Mouse (Mus musculus) hindbrain, postnatal 0 days (tissue): ENCODE data around the gene Ndufs2. TPM values are rescaled to one million over a fixed set of nuclear protein-coding genes. Genes with fewer than 3 reads are reported as not detected.

Source experiments
- ATAC-seq: fragments of 200-750 bp; cut with Nextera tagmentation; 2 replicates; pipeline ENCODE4 v1.8.0; 2017; ENCODE audit warnings: mild to moderate bottlenecking, moderate TSS enrichment, moderate library complexity
- DNase-seq: peaks from one replicate; pipeline ENCODE4 v3.0.0-alpha.2; 2015; ENCODE audit warnings: low spot score
- H3K27ac ChIP-seq: fragments of 300-500 bp; sonication (generic); 2 replicates; pipeline ENCODE4 v1.5.1; 2014; ENCODE audit warnings: mild to moderate bottlenecking
- H3K27me3 ChIP-seq: fragments of 300-500 bp; sonication (generic); 2 replicates; pipeline ENCODE4 v1.6.1; 2014; ENCODE audit warnings: low read length, mixed read lengths; ENCODE audit not compliant: insufficient read depth
- H3K36me3 ChIP-seq: fragments of 300-500 bp; sonication (generic); 2 replicates; pipeline ENCODE4 v1.6.1; 2014; ENCODE audit warnings: low read length, mixed read lengths; ENCODE audit not compliant: insufficient read depth
- H3K4me1 ChIP-seq: fragments of 300-500 bp; sonication (generic); 2 replicates; pipeline ENCODE4 v1.6.1; 2014; ENCODE audit warnings: antibody characterized with exemption, low read length, mixed read lengths; ENCODE audit not compliant: insufficient read depth
- H3K4me2 ChIP-seq: fragments of 300-500 bp; sonication (generic); 2 replicates; pipeline ENCODE4 v1.6.1; 2014; ENCODE audit warnings: low read depth, mild to moderate bottlenecking, low read length, moderate library complexity, mixed read lengths
- H3K4me3 ChIP-seq: fragments of 300-500 bp; sonication (generic); 2 replicates; pipeline ENCODE4 v1.5.1; 2014; ENCODE audit warnings: low read length
- H3K9ac ChIP-seq: fragments of 300-500 bp; sonication (generic); replicated peaks from 2 replicates; pipeline ENCODE4 v1.6.1; 2014; ENCODE audit warnings: mild to moderate bottlenecking, low read length, moderate library complexity, mixed read lengths
- H3K9me3 ChIP-seq: fragments of 300-500 bp; sonication (generic); 2 replicates; pipeline ENCODE4 v1.6.1; 2016; ENCODE audit warnings: low read length, mixed read lengths
- CTCF ChIP-seq: IDR thresholded peaks from 2 replicates; pipeline ENCODE4 v1.5.1; 2016; ENCODE audit warnings: antibody characterized with exemption, control low read depth, low read depth
- WGBS: fragments of 180-500 bp; shearing (Covaris S2); extraction: QIAGEN DNeasy Blood & Tissue Kit; methylation state at CpG from one replicate; pipeline ENCODE4 v1.1.7; 2014; 5-methylcytosine and 5-hydroxymethylcytosine counted together
- polyA plus RNA-seq: library from polyadenylated mRNA; unstranded; fragments of >200 nt; fragmentation: Nextera tagmentation; extraction: Ambion mirVana; gene quantifications from 2 replicates; pipeline ENCODE4 v1.2.1, GENCODE M21; 2015
- total RNA-seq: library from RNA; depleted of rRNA; stranded (reverse); fragments of >200 nt; gene quantifications from 2 replicates; pipeline ENCODE4 v1.2.3, GENCODE M21; 2014; rRNA removed

The Ndufs2 gene
- total and polyA plus RNA-seq, 2 experiments from 2014 or later, result 234 to 286 TPM

- H3K4me1 ChIP-seq, result peaks cover 6% of the 10 kb centered on the region
- no peak overlapping the region for H3K4me3 ChIP-seq
- 0 out of 2 replicates have a peak overlapping the region, but pooled peaks have one; percentile 21 for H3K4me2 ChIP-seq
- ATAC-seq, result peak; percentile 57
- H3K27ac ChIP-seq, result peak overlapping the region; percentile 16; the same call in 1 of the 2 replicates
- TF ChIP-seq CTCF, result no peak
- peak; percentile 27 for DNase-seq
- H3K27me3 ChIP-seq, result no peaks in the 10 kb centered on the region
- no peak overlapping the region for H3K9ac ChIP-seq
- H3K36me3 ChIP-seq, result no peaks in the 10 kb centered on the region
- H3K9me3 ChIP-seq, result no peaks in the 10 kb centered on the region
- WGBS, result 20% methylated on average over 13 of the region's 13 CpGs
Observed at GRCm38 (mm10) chr1:171187851-171188700, 63.1 kb downstream of the Ndufs2 start.

GRCm38 (mm10) chr1:171185655-171186054, 65.5 kb downstream of the Ndufs2 start:
- ATAC-seq (0 out of 2 replicates have a peak, but pooled peaks have one; percentile 33), DNase-seq (no peak)
- WGBS, result 71% methylated on average over 8 of the region's 8 CpGs
- no peaks in the 10 kb centered on the region for H3K27me3 ChIP-seq
- H3K4me2 ChIP-seq, result no peak overlapping the region
- no peak overlapping the region for H3K27ac ChIP-seq
- no peaks in the 10 kb centered on the region for H3K9me3 ChIP-seq
- no peak overlapping the region for H3K4me3 ChIP-seq
- peaks cover 6% of the 10 kb centered on the region; the same call in 1 of the 2 replicates for H3K4me1 ChIP-seq
- H3K9ac ChIP-seq, result no peak overlapping the region
- no peak for TF ChIP-seq CTCF
- H3K36me3 ChIP-seq, result no peaks in the 10 kb centered on the region

Other genes with a start within 250 kb of the Ndufs2 start
- 0.58 TPM in 1 of 2 replicates, not detected in the other for gene Fcgr4, start 232.5 kb downstream of the Ndufs2 start, total RNA-seq
- gene Fcgr4, start 232.5 kb downstream of the Ndufs2 start, polyA plus RNA-seq, result 0.55 and 0.71 TPM in 2 replicates
- gene Fcgr3, start 186.5 kb downstream of the Ndufs2 start, total RNA-seq, result 15.2 and 15.9 TPM in 2 replicates
- gene Fcgr3, start 186.5 kb downstream of the Ndufs2 start, polyA plus RNA-seq, result 14.1 and 15.5 TPM in 2 replicates
- 2.7 and 6.7 TPM in 2 replicates for gene Cfap126, start 137.5 kb downstream of the Ndufs2 start, total RNA-seq
- gene Cfap126, start 137.5 kb downstream of the Ndufs2 start, polyA plus RNA-seq, result 12.2 and 15.3 TPM in 2 replicates
- gene Sdhc, start 100.8 kb downstream of the Ndufs2 start, total RNA-seq, result 227 and 243 TPM in 2 replicates
- 309 and 320 TPM in 2 replicates for gene Sdhc, start 100.8 kb downstream of the Ndufs2 start, polyA plus RNA-seq
- gene Mpz, start 100.7 kb downstream of the Ndufs2 start, total RNA-seq, result 4.8 and 5.5 TPM in 2 replicates
- 5.1 and 5.9 TPM in 2 replicates for gene Mpz, start 100.7 kb downstream of the Ndufs2 start, polyA plus RNA-seq
- 19.4 and 23.5 TPM in 2 replicates for gene Pcp4l1, start 55.1 kb downstream of the Ndufs2 start, total RNA-seq
- gene Pcp4l1, start 55.1 kb downstream of the Ndufs2 start, polyA plus RNA-seq, result 53.6 and 65.6 TPM in 2 replicates
- gene Nr1i3, start 37.4 kb downstream of the Ndufs2 start, total RNA-seq, result not detected in 2 replicates
- gene Nr1i3, start 37.4 kb downstream of the Ndufs2 start, polyA plus RNA-seq, result 0.40 and 0.43 TPM in 2 replicates
- 44.2 and 53.6 TPM in 2 replicates for gene Tomm40l, start 28.9 kb downstream of the Ndufs2 start, total RNA-seq
- gene Tomm40l, start 28.9 kb downstream of the Ndufs2 start, polyA plus RNA-seq, result 41.1 and 45.5 TPM in 2 replicates
- gene Apoa2, start 26.3 kb downstream of the Ndufs2 start, total RNA-seq, result not detected in 2 replicates
- 8.1 and 8.8 TPM in 2 replicates for gene Apoa2, start 26.3 kb downstream of the Ndufs2 start, polyA plus RNA-seq
- gene Fcer1g, start 17.0 kb downstream of the Ndufs2 start, total RNA-seq, result 24.2 and 30.6 TPM in 2 replicates
- 31.4 and 34.6 TPM in 2 replicates for gene Fcer1g, start 17.0 kb downstream of the Ndufs2 start, polyA plus RNA-seq
- 7.4 and 8.9 TPM in 2 replicates for gene Adamts4, start 967 bp downstream of the Ndufs2 start, total RNA-seq
- 4.4 and 5.1 TPM in 2 replicates for gene Adamts4, start 967 bp downstream of the Ndufs2 start, polyA plus RNA-seq
- 80.5 and 101 TPM in 2 replicates for gene B4galt3, start 18.9 kb upstream of the Ndufs2 start, total RNA-seq
- gene B4galt3, start 18.9 kb upstream of the Ndufs2 start, polyA plus RNA-seq, result 88.8 and 91.9 TPM in 2 replicates
- 35.0 and 44.3 TPM in 2 replicates for gene Ppox, start 29.8 kb upstream of the Ndufs2 start, total RNA-seq
- gene Ppox, start 29.8 kb upstream of the Ndufs2 start, polyA plus RNA-seq, result 32.4 and 34.3 TPM in 2 replicates
- gene Usp21, start 36.6 kb upstream of the Ndufs2 start, total RNA-seq, result 48.6 and 58.7 TPM in 2 replicates
- gene Usp21, start 36.6 kb upstream of the Ndufs2 start, polyA plus RNA-seq, result 71.7 and 73.3 TPM in 2 replicates
- gene Ufc1, start 43.6 kb upstream of the Ndufs2 start, total RNA-seq, result 88.3 and 90.1 TPM in 2 replicates
- 142 and 146 TPM in 2 replicates for gene Ufc1, start 43.6 kb upstream of the Ndufs2 start, polyA plus RNA-seq
- gene Dedd, start 77.8 kb upstream of the Ndufs2 start, total RNA-seq, result 28.7 and 30.2 TPM in 2 replicates
- 38.4 and 39.9 TPM in 2 replicates for gene Dedd, start 77.8 kb upstream of the Ndufs2 start, polyA plus RNA-seq
- 49.0 and 51.8 TPM in 2 replicates for gene Nit1, start 94.3 kb upstream of the Ndufs2 start, total RNA-seq
- 44.7 and 45.9 TPM in 2 replicates for gene Nit1, start 94.3 kb upstream of the Ndufs2 start, polyA plus RNA-seq
- gene Pfdn2, start 94.3 kb upstream of the Ndufs2 start, total RNA-seq, result 11.9 and 13.1 TPM in 2 replicates
- 136 and 140 TPM in 2 replicates for gene Pfdn2, start 94.3 kb upstream of the Ndufs2 start, polyA plus RNA-seq
- gene Klhdc9, start 109.4 kb upstream of the Ndufs2 start, total RNA-seq, result 4.3 and 5.1 TPM in 2 replicates
- gene Klhdc9, start 109.4 kb upstream of the Ndufs2 start, polyA plus RNA-seq, result 5.3 and 7.8 TPM in 2 replicates
- 2.8 and 5.0 TPM in 2 replicates for gene Nectin4, start 118.7 kb upstream of the Ndufs2 start, total RNA-seq
- 3.8 and 4.9 TPM in 2 replicates for gene Nectin4, start 118.7 kb upstream of the Ndufs2 start, polyA plus RNA-seq
- 0.52 and 1.3 TPM in 2 replicates for gene Arhgap30, start 137.6 kb upstream of the Ndufs2 start, total RNA-seq
- 0.77 and 0.84 TPM in 2 replicates for gene Arhgap30, start 137.6 kb upstream of the Ndufs2 start, polyA plus RNA-seq
- 133 and 148 TPM in 2 replicates for gene Usf1, start 159.9 kb upstream of the Ndufs2 start, total RNA-seq
- gene Usf1, start 159.9 kb upstream of the Ndufs2 start, polyA plus RNA-seq, result 132 and 141 TPM in 2 replicates
- 1.5 TPM in 1 of 2 replicates, not detected in the other for gene Tstd1, start 167.5 kb upstream of the Ndufs2 start, total RNA-seq
- 2.3 and 2.7 TPM in 2 replicates for gene Tstd1, start 167.5 kb upstream of the Ndufs2 start, polyA plus RNA-seq
- gene F11r, start 186.1 kb upstream of the Ndufs2 start, total RNA-seq, result 5.7 and 8.2 TPM in 2 replicates
- gene F11r, start 186.1 kb upstream of the Ndufs2 start, polyA plus RNA-seq, result 14.2 and 14.4 TPM in 2 replicates